Mouse (Mus musculus): ENCODE measurements around the gene Med19. TPM values are rescaled to one million over a fixed set of nuclear protein-coding genes. Genes with fewer than 3 reads are reported as not detected.

The Med19 gene
- polyA plus RNA-seq, 1 experiment = 20.3 TPM

DNA sequence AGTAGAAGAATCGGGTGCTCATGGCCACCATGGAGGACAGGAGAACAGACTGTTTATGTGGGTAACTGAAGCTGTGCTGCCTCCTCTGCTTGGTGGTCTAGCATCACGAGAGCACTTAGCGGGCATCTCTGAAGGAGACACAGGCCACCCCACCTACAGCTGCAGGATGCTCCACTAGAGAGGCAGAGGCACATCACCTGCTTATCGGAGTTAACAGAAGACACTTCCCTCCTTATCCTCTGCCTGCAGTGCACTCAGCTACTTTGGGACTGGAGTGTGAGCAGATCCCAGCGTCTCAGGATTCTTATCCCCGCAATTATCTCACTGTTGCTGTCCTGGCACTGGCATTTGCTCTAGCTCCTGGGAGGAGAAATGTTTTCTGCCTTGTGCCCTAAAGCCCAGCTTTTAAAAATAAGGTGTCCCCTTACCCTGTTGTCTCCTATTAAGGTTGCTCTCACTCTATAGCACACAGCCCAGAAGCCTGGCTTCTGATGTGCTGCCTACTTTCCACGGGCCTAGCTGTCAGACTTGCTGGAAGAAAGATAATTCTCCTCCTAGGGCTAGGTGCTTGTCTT is 57.2 kb downstream of the Med19 start:
- Histone ChIP-seq H3K27me3 (ENCODE audit: control insufficient read depth, insufficient read depth, insufficient read length) (no peaks in the 10 kb centered on the region), H3ac (ENCODE audit: control insufficient read depth, insufficient read length) (no peak overlapping the region), H3K36me3 (ENCODE audit: control insufficient read depth, insufficient read depth) (no peaks in the 10 kb centered on the region), H3K4me2 (ENCODE audit: low read depth) (peak overlapping the region; percentile 94), H3K4me3 (peak overlapping the region; percentile 15), H3K79me2 (ENCODE audit: control insufficient read depth, insufficient read depth) (no peaks in the 10 kb centered on the region)
- TF ChIP-seq POLR2AphosphoS2 (IDR thresholded peaks at IDR 0.05; ENCODE audit: insufficient read length, low read depth) (peak; percentile 91), TCF3 (IDR thresholded peaks at IDR 0.05; ENCODE audit: insufficient read length, low read depth) (no peak)

DNA sequence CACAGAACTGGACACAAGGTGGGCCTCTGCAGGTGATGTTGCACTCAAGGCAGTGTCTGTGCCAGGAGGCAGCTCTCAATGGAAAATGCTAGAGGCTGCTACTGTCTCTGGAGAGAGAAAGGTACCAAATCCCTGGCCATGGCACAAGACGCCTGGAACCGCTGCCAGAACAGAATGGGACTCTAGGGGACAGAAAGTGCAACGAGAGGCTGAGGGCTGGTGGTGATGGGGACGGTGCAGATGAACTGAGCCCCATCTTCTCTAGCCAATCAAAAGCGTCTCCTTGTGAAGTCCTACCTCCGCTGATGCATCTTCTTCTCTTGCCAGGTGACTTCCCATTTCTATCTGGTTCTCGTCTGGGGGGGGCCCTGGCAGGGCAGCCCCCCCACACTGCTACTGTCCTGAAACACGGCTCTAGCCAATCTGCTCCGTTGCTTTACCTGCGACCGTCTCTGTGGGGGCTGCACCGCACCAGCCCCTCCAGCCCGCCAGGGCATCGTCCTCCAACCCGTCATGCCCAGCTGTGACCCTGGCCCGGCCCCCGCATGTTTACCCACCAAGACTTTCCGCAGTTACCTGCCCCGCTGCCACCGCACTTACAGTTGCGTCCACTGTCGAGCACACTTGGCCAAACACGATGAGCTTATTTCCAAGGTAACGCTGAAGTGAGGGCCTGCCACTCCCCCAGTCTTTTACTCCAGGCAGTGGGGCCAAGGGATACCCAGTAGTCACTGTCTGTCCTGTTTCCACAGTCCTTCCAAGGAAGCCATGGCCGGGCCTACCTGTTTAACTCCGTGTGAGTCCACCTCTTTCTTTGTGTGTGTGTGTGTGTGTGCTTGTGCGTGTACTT is 58.3 kb downstream of the Med19 start:
- no peak overlapping the region for H3K4me2 ChIP-seq (ENCODE audit: low read depth)
- no peaks in the 10 kb centered on the region for H3K36me3 ChIP-seq (ENCODE audit: control insufficient read depth, insufficient read depth)
- no peak overlapping the region for H3ac ChIP-seq (ENCODE audit: control insufficient read depth, insufficient read length)
- H3K4me3 ChIP-seq = no peak overlapping the region
- TF ChIP-seq SRF (IDR thresholded peaks at IDR 0.05; ENCODE audit: control insufficient read depth, insufficient read length, low read depth) (no peak), POLR2A (IDR thresholded peaks at IDR 0.05; ENCODE audit: insufficient read length, low read depth) (peak; percentile 32), POLR2AphosphoS2 (IDR thresholded peaks at IDR 0.05; ENCODE audit: insufficient read length, low read depth) (peak; percentile 80)
- peaks cover 6% of the 10 kb centered on the region for H3K79me2 ChIP-seq (ENCODE audit: control insufficient read depth, insufficient read depth)
- no peaks in the 10 kb centered on the region for H3K27me3 ChIP-seq (ENCODE audit: control insufficient read depth, insufficient read depth, insufficient read length)

- no peak overlapping the region for H3K4me3 ChIP-seq
- no peak overlapping the region for H3ac ChIP-seq (ENCODE audit: control insufficient read depth, insufficient read length)
- no peaks in the 10 kb centered on the region for H3K36me3 ChIP-seq (ENCODE audit: control insufficient read depth, insufficient read depth)
- H3K79me2 ChIP-seq (ENCODE audit: control insufficient read depth, insufficient read depth) = peaks cover 16% of the 10 kb centered on the region
- H3K27me3 ChIP-seq (ENCODE audit: control insufficient read depth, insufficient read depth, insufficient read length) = no peaks in the 10 kb centered on the region
- TF ChIP-seq POLR2AphosphoS2 (IDR thresholded peaks at IDR 0.05; ENCODE audit: insufficient read length, low read depth) = peak; percentile 98
- TF ChIP-seq MYOD1 (IDR thresholded peaks at IDR 0.05; ENCODE audit: control insufficient read depth in 1 of 3, insufficient read length in 2 of 3, low read depth in 2 of 3) = no peak
- TF ChIP-seq E2F4 (IDR thresholded peaks at IDR 0.05; ENCODE audit: insufficient read depth) = no peak
- TF ChIP-seq POLR2A (IDR thresholded peaks at IDR 0.05; ENCODE audit: insufficient read length, low read depth) = peak; percentile 18
- no peak for TF ChIP-seq MAX (IDR thresholded peaks at IDR 0.05; ENCODE audit: low read depth)
- H3K4me2 ChIP-seq (ENCODE audit: low read depth) = no peak overlapping the region
Observed at GRCm38 (mm10) chr2:84737451-84737925, 59.3 kb downstream of the Med19 start.

Other genes with a start within 250 kb of the Med19 start
- 7.9 TPM for gene Tfpi, start 201.6 kb upstream of the Med19 start, polyA plus RNA-seq (2012; fragmentation: generic; extraction: Trizol)
- gene Ctnnd1, start 27.6 kb upstream of the Med19 start, polyA plus RNA-seq (2012; fragmentation: generic; extraction: Trizol) = 64.6 TPM
- 0.01 TPM for gene Btbd18, start 19.3 kb upstream of the Med19 start, polyA plus RNA-seq (2012; fragmentation: generic; extraction: Trizol)
- 129 TPM for gene Selenoh, start 7.6 kb upstream of the Med19 start, polyA plus RNA-seq (2012; fragmentation: generic; extraction: Trizol)
- not detected for gene Gm28635, start 361 bp upstream of the Med19 start, polyA plus RNA-seq (2012; fragmentation: generic; extraction: Trizol)
- gene Tmx2, start 738 bp downstream of the Med19 start, polyA plus RNA-seq (2012; fragmentation: generic; extraction: Trizol) = 113 TPM
- gene Zdhhc5, start 36.8 kb downstream of the Med19 start, polyA plus RNA-seq (2012; fragmentation: generic; extraction: Trizol) = 36.3 TPM
- gene Clp1, start 48.9 kb downstream of the Med19 start, polyA plus RNA-seq (2012; fragmentation: generic; extraction: Trizol) = 7.1 TPM
- gene Ypel4, start 55.7 kb downstream of the Med19 start, polyA plus RNA-seq (2012; fragmentation: generic; extraction: Trizol) = 1.0 TPM
- gene Gm19426, start 65.3 kb downstream of the Med19 start, polyA plus RNA-seq (2012; fragmentation: generic; extraction: Trizol) = 3.0 TPM
- gene Serping1, start 97.0 kb downstream of the Med19 start, polyA plus RNA-seq (2012; fragmentation: generic; extraction: Trizol) = 0.62 TPM
- 16.2 TPM for gene Ube2l6, start 120.4 kb downstream of the Med19 start, polyA plus RNA-seq (2012; fragmentation: generic; extraction: Trizol)
- 0.85 TPM for gene Smtnl1, start 144.2 kb downstream of the Med19 start, polyA plus RNA-seq (2012; fragmentation: generic; extraction: Trizol)
- 102 TPM for gene Timm10, start 148.6 kb downstream of the Med19 start, polyA plus RNA-seq (2012; fragmentation: generic; extraction: Trizol)
- gene Slc43a1, start 160.4 kb downstream of the Med19 start, polyA plus RNA-seq (2012; fragmentation: generic; extraction: Trizol) = 2.0 TPM
- 0.13 TPM for gene Rtn4rl2, start 208.3 kb downstream of the Med19 start, polyA plus RNA-seq (2012; fragmentation: generic; extraction: Trizol)

Measured in myocyte (in vitro differentiated cells).